8 mouse cellular contexts compared by ENCODE assay signal in genomic region chr4:134567377-134568226, GRCm38 (mm10). TPM values are rescaled to one million over a fixed set of nuclear protein-coding genes. Genes with fewer than 3 reads are reported as not detected.
A peak's percentile ranks its signal among the peaks of the same experiment; 100 is the strongest.
DNase-seq lines count a peak whose midpoint lies in the region; ATAC-seq and TF ChIP-seq lines count a peak whose summit lies in the region.
"Had no signal": no experiment of that assay in that cellular context is flagged by ENCODE, and none has a peak within 500 bp of the region (broad histone marks: within the 10 kb centered on the region; RNA-seq: fewer than 3 reads in every experiment).

No protein-coding gene starts in this region.

- no peak overlapping the region for H3K4me2 ChIP-seq in midbrain, embryonic 13.5 days (replicated peaks)
- no peak overlapping the region for H3K4me2 ChIP-seq in kidney, embryonic 14.5 days (replicated peaks; ENCODE audit: low read depth, low read length)

- peak; percentile 73 for ATAC-seq in midbrain, embryonic 13.5 days
- ATAC-seq in kidney, embryonic 14.5 days (ENCODE audit: low FRiP score, low TSS enrichment), result no peak

- 31% methylated on average over 19 of the region's 19 CpGs for WGBS in hindbrain, embryonic 10.5 days
- 18% methylated on average over 19 of the region's 19 CpGs for WGBS in midbrain, embryonic 13.5 days
- WGBS in kidney, embryonic 14.5 days, result 31% methylated on average over 19 of the region's 19 CpGs

- TF ChIP-seq CTCF in left cerebral cortex, adult 2 months (IDR thresholded peaks at IDR 0.05), result no peak

- intact Hi-C loops in left cerebral cortex, postnatal 4 days (cut with DNase I), result no loop called here
- intact Hi-C loops in left cerebral cortex, adult 2 months (cut with DNase I), result no loop called here

- H3K36me3 ChIP-seq in hindbrain, embryonic 10.5 days, result peaks cover 24% of the 10 kb centered on the region
- H3K36me3 ChIP-seq in midbrain, embryonic 13.5 days, result peaks cover 7% of the 10 kb centered on the region; the same call in 1 of the 2 replicates
- H3K36me3 ChIP-seq in kidney, embryonic 14.5 days (ENCODE audit: control insufficient read depth, insufficient read depth, low read length), result no peaks in the 10 kb centered on the region

- no peak overlapping the region for H3K27ac ChIP-seq in left cerebral cortex, adult 2 months
- peak overlapping the region; percentile 50; the same call in 1 of the 2 replicates for H3K27ac ChIP-seq in hindbrain, embryonic 10.5 days
- H3K27ac ChIP-seq in midbrain, embryonic 13.5 days, result peak overlapping the region; percentile 65
- H3K27ac ChIP-seq in kidney, embryonic 14.5 days (ENCODE audit: low read depth, low read length), result no peak overlapping the region

- H3K4me3 ChIP-seq in left cerebral cortex, adult 2 months, result no peak overlapping the region
- H3K4me3 ChIP-seq in hindbrain, embryonic 10.5 days, result no peak overlapping the region
- no peak overlapping the region for H3K4me3 ChIP-seq in midbrain, embryonic 13.5 days (replicated peaks)
- no peak overlapping the region for H3K4me3 ChIP-seq in kidney, embryonic 14.5 days (ENCODE audit: low read length)

- no peaks in the 10 kb centered on the region for H3K9me3 ChIP-seq in hindbrain, embryonic 10.5 days
- H3K9me3 ChIP-seq in midbrain, embryonic 13.5 days, result no peaks in the 10 kb centered on the region
- H3K9me3 ChIP-seq in kidney, embryonic 14.5 days (ENCODE audit: control insufficient read depth, low read length), result no peaks in the 10 kb centered on the region

- peak; percentile 92 for DNase-seq in left cerebral cortex, postnatal 4 days
- no peak for DNase-seq in left cerebral cortex, adult 2 months (ENCODE audit: extremely low spot score in 1 of 2, low spot score in 2 of 2)
- peak; percentile 63 for DNase-seq in brain, adult 2 months (ENCODE audit: low read depth, low spot score)
- no peak for DNase-seq in hindbrain, embryonic 10.5 days (ENCODE audit: low spot score)
- DNase-seq in heart, adult 9 months (ENCODE audit: low spot score in 2 of 2), result no peak
- DNase-seq: kidney, postnatal 36 days had no signal

- H3K9ac ChIP-seq in midbrain, embryonic 13.5 days (replicated peaks), result no peak overlapping the region
- no peak overlapping the region for H3K9ac ChIP-seq in kidney, embryonic 14.5 days (ENCODE audit: low read depth, low read length)

- H3K4me1 ChIP-seq in hindbrain, embryonic 10.5 days (replicated peaks), result peaks cover 24% of the 10 kb centered on the region
- H3K4me1 ChIP-seq in midbrain, embryonic 13.5 days (replicated peaks), result peaks cover 22% of the 10 kb centered on the region
- H3K4me1 ChIP-seq in kidney, embryonic 14.5 days (ENCODE audit: control insufficient read depth, insufficient read depth, low read length), result no peaks in the 10 kb centered on the region

- H3K27me3 ChIP-seq in hindbrain, embryonic 10.5 days (ENCODE audit: insufficient read depth, poor library complexity, severe bottlenecking), result no peaks in the 10 kb centered on the region
- H3K27me3 ChIP-seq in midbrain, embryonic 13.5 days, result no peaks in the 10 kb centered on the region
- H3K27me3 ChIP-seq in kidney, embryonic 14.5 days (ENCODE audit: control insufficient read depth, insufficient read depth, low read length), result no peaks in the 10 kb centered on the region

RNA-seq across cellular contexts. Expression of gene Selenon, which starts 15.6 kb away (rescaled TPM):
- 10 to 100 TPM; 30.2 to 30.4 TPM for total RNA-seq in left cerebral cortex, postnatal 4 days (2021)
- 10 to 100 TPM; 22.2 to 23.2 TPM for total RNA-seq in left cerebral cortex, adult 2 months (2021)
- polyA plus RNA-seq in hindbrain, embryonic 10.5 days (2016; fragmentation: Nextera tagmentation; extraction: Ambion mirVana), result 8.6 and 10.3 TPM in 2 replicates
- 11.1 and 11.5 TPM in 2 replicates for polyA plus RNA-seq in midbrain, embryonic 13.5 days (2015; fragmentation: Nextera tagmentation; extraction: Ambion mirVana)
- polyA plus RNA-seq in kidney, embryonic 14.5 days (2014; fragmentation: Nextera tagmentation; extraction: Ambion mirVana), result 15.6 and 19.5 TPM in 2 replicates

RNA-seq across cellular contexts. Expression of gene Mtfr1l, which starts 32.4 kb away (rescaled TPM):
- 100 to 1,000 TPM in 1 of 2 experiments, 10 to 100 TPM in 1; 99.4 to 102 TPM for total RNA-seq in left cerebral cortex, postnatal 4 days (2021)
- 10 to 100 TPM; 60.6 to 66.1 TPM for total RNA-seq in left cerebral cortex, adult 2 months (2021)
- polyA plus RNA-seq in hindbrain, embryonic 10.5 days (2016; fragmentation: Nextera tagmentation; extraction: Ambion mirVana), result 115 and 125 TPM in 2 replicates
- polyA plus RNA-seq in midbrain, embryonic 13.5 days (2015; fragmentation: Nextera tagmentation; extraction: Ambion mirVana), result 149 and 155 TPM in 2 replicates
- 114 and 130 TPM in 2 replicates for polyA plus RNA-seq in kidney, embryonic 14.5 days (2014; fragmentation: Nextera tagmentation; extraction: Ambion mirVana)

RNA-seq across cellular contexts. Expression of gene Aunip, which starts 56.8 kb away (rescaled TPM):
- 1 to 10 TPM; 1.4 to 1.8 TPM for total RNA-seq in left cerebral cortex, postnatal 4 days (2021)
- total RNA-seq in left cerebral cortex, adult 2 months (2021), result under 1 TPM; 0.54 to 0.63 TPM
- 19.3 and 25.9 TPM in 2 replicates for polyA plus RNA-seq in hindbrain, embryonic 10.5 days (2016; fragmentation: Nextera tagmentation; extraction: Ambion mirVana)
- 3.9 and 4.4 TPM in 2 replicates for polyA plus RNA-seq in midbrain, embryonic 13.5 days (2015; fragmentation: Nextera tagmentation; extraction: Ambion mirVana)
- polyA plus RNA-seq in kidney, embryonic 14.5 days (2014; fragmentation: Nextera tagmentation; extraction: Ambion mirVana), result 5.9 and 20.7 TPM in 2 replicates

Comparison
In these comparisons a context has a peak if more than half of its experiments do, and no peak if none do; other contexts are left out.
1. DNase-seq: peak in left cerebral cortex, postnatal 4 days (single experiment) and brain, adult 2 months (single experiment); none in left cerebral cortex, adult 2 months (0 of 2), hindbrain, embryonic 10.5 days (single experiment) and heart, adult 9 months (0 of 2).
2. H3K27ac ChIP-seq: peak in hindbrain, embryonic 10.5 days (single experiment) and midbrain, embryonic 13.5 days (single experiment); none in left cerebral cortex, adult 2 months (single experiment) and kidney, embryonic 14.5 days (single experiment).